Mouse (Mus musculus): ENCODE measurements around the gene 3300002I08Rik. TPM values are rescaled to one million over a fixed set of nuclear protein-coding genes. Genes with fewer than 3 reads are reported as not detected.

Gene 3300002I08Rik
- polyA plus RNA-seq, 1 experiment from 2014 or later: 15.9 TPM

DNA sequence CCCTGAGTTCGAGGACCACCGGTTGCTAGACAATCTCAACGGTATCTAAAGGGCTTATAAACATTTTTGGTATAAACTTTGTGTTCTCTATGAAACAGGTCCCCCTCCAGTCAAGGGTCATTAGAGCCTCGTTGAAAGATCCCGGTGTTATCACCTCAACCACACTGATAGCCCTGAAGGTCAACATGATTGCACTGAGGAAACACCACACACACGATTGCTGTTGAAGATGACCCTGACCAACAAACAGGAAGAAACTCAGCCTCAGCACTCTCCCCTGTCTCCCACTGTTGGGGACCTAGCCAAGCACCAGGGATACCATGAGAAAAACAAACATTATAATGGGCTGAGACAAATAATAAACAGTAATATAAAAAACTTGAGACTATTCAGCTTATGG lies 68.9 kb downstream of the 3300002I08Rik start:
- no peak overlapping the region for H3K4me3 ChIP-seq
- H3K4me2 ChIP-seq: no peak overlapping the region
- H3K36me3 ChIP-seq (replicated peaks): no peaks in the 10 kb centered on the region
- H3K9me3 ChIP-seq: no peaks in the 10 kb centered on the region
- 87% methylated on average over 6 of the region's 6 CpGs for WGBS
- no peaks in the 10 kb centered on the region for H3K4me1 ChIP-seq
- no peak overlapping the region for H3K9ac ChIP-seq
- no peaks in the 10 kb centered on the region for H3K27me3 ChIP-seq (replicated peaks)
- ATAC-seq (replicated peaks): no peak
- no peak overlapping the region for H3K27ac ChIP-seq

Other genes starting within 250 kb of the 3300002I08Rik start
- 10.6 and 12.6 TPM in 2 replicates for gene Zfp120, start 226.1 kb downstream of the 3300002I08Rik start, polyA plus RNA-seq (2015; fragmentation: Nextera tagmentation; extraction: Ambion mirVana)
- gene Gm10770, start 183.1 kb downstream of the 3300002I08Rik start, polyA plus RNA-seq (2015; fragmentation: Nextera tagmentation; extraction: Ambion mirVana): not detected in 2 replicates
- not detected in 2 replicates for gene Gm14139, start 181.0 kb downstream of the 3300002I08Rik start, polyA plus RNA-seq (2015; fragmentation: Nextera tagmentation; extraction: Ambion mirVana)
- gene Zfp937, start 144.7 kb downstream of the 3300002I08Rik start, polyA plus RNA-seq (2015; fragmentation: Nextera tagmentation; extraction: Ambion mirVana): 9.9 and 11.9 TPM in 2 replicates
- 3.0 and 3.2 TPM in 2 replicates for gene Gm21994, start 107.2 kb downstream of the 3300002I08Rik start, polyA plus RNA-seq (2015; fragmentation: Nextera tagmentation; extraction: Ambion mirVana)
- gene Gm14124, start 105.2 kb downstream of the 3300002I08Rik start, polyA plus RNA-seq (2015; fragmentation: Nextera tagmentation; extraction: Ambion mirVana): not detected in 2 replicates
- gene Gm10130, start 39.1 kb downstream of the 3300002I08Rik start, polyA plus RNA-seq (2015; fragmentation: Nextera tagmentation; extraction: Ambion mirVana): 0.75 and 1.3 TPM in 2 replicates
- 8.0 and 8.5 TPM in 2 replicates for gene Zfp442, start 88.7 kb upstream of the 3300002I08Rik start, polyA plus RNA-seq (2015; fragmentation: Nextera tagmentation; extraction: Ambion mirVana)
- 0.11 TPM in 1 of 2 replicates, not detected in the other for gene Zfp345, start 122.3 kb upstream of the 3300002I08Rik start, polyA plus RNA-seq (2015; fragmentation: Nextera tagmentation; extraction: Ambion mirVana)
- 0.23 and 0.28 TPM in 2 replicates for gene Cst7, start 207.7 kb upstream of the 3300002I08Rik start, polyA plus RNA-seq (2015; fragmentation: Nextera tagmentation; extraction: Ambion mirVana)
- gene Apmap, start 245.8 kb upstream of the 3300002I08Rik start, polyA plus RNA-seq (2015; fragmentation: Nextera tagmentation; extraction: Ambion mirVana): 39.5 and 42.1 TPM in 2 replicates